Mouse (Mus musculus) 416B (cell line): Measurements from ENCODE around the gene Pcdh19.
A peak's percentile ranks its signal among the peaks of the same experiment; 100 is the strongest.
"Not testable (repeated sequence)": the region's sequence is repeated elsewhere in the genome, so short reads cannot be mapped to it uniquely, and the experiment has no call there.

Experiments used
- DNase-seq: peaks from one replicate; pipeline ENCODE4 v3.0.0; 2011; ENCODE audit warnings: low read depth

Pcdh19 gene

DNA sequence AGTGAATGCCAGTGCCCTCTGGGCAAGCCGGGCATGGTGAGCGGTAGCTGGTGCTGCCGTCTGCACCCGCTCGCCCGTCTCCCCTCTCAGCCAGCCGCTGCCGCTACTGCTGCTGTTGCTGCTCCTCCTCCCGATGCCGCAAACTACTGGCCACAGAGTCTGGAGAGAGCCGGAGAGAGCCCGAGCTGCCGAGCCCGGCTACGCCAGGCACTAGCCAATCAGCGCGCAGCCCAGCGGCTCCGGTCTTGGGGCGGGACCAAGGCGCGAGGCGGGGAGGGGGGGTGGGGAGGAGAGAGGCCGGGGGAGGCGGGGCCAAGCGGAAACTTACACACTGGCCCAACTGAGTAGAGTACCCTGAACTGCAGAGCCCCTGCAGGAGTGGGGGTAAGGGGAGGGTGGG lies at the start of gene Pcdh19:
TSS of gene Pcdh19 (minus strand) at position 148 of the 400 bp plus-strand sequence.
- no peak for DNase-seq

- no peak for DNase-seq
Observed at GRCm38 (mm10) chrX:133735871-133736270, 47.1 kb upstream of the Pcdh19 start.

DNA sequence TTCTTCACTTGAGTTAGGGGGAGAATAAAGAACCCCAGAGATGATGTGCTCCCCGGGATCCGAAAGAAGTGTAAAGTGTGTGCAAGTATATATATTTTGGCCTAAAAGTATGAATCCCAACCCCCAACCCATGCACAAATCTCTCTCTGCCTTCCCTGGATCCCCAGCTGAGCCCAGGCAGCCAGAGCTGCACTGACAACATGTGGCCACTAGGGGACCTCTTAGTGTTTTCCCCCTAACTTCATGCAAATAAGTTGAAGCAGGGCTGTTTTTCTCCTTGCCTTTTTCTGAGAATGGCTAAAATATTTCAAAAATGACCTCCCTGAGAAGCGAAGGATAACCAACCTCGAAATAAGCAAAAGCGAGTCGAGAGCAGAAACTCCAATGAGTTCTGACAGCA lies 46.2 kb upstream of the Pcdh19 start:
- peak; percentile 11 for DNase-seq

DNA sequence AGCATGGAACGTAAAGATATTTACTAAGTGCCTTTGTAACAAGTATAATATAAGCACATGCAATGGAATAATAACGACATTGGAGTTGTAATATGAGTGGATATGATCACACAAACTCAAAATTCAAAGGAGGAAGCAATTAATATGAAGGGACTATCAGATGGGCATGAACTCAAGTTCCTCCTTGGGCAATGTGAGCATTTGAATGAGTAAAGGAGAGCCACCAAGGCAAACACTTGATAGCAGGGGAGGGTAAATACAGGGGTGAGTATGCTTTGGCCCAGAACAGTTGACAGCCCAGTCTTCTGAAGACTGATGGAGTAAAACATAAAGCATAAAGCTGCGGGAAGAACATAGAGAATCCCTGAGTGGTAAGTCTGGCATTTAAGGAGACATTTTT lies 32.7 kb upstream of the Pcdh19 start:
- no peak for DNase-seq

DNA sequence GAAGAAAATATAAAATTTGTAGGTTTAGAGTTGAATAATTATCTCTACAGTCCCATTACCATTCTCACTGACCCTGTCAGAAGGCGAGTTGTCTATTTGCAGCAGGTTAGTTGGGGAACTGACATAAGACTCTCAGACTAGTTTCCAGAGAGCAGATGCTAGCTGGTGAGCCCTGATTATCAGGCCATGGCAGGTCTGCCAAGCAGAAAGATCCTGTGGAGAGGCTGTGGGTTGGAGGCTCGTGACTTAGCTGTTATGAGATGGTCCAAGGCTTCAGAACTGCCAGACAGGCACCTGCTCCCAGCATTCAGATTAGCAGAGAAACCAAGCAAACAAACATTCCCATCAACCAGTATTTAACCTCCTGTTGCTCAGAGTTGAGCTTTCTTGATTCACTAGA lies 21.8 kb upstream of the Pcdh19 start:
- no peak for DNase-seq

DNA sequence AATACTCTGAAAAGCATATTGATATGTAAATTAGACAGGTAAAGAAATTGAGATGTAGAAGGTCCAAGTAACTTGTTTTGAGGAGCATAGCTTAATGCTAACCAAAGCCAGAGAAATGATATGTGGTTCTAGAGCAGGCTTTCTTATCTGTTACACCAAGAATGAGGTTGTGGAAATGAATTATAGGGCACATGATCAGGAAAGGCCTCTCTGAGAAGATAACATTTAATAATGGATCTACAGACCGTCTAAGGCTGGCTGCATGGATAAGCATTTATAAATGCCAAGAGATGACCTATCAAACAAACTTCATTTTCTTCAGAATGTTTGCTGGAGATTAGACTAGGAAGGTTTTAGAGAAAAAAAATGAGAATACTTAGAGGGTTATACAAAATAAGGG lies 14.1 kb upstream of the Pcdh19 start:
- DNase-seq = no peak

DNA sequence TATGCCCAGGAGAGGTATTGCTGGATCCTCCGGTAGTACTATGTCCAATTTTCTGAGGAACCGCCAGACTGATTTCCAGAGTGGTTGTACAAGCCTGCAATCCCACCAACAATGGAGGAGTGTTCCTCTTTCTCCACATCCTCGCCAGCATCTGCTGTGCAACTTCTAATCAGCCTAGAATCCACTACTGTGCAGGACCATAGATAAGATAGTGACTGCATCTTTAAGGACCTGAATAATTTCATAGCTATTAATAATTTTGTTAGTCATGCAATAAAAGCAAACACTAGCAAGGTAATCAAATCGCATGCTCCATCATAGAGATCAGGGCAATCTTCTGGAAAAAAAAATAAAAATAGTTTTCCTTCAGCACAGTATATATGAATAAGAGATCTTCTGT lies 9.1 kb upstream of the Pcdh19 start:
- not testable (repeated sequence) for DNase-seq

- DNase-seq = no peak
Observed at GRCm38 (mm10) chrX:133696461-133696860, 7.7 kb upstream of the Pcdh19 start.

DNA sequence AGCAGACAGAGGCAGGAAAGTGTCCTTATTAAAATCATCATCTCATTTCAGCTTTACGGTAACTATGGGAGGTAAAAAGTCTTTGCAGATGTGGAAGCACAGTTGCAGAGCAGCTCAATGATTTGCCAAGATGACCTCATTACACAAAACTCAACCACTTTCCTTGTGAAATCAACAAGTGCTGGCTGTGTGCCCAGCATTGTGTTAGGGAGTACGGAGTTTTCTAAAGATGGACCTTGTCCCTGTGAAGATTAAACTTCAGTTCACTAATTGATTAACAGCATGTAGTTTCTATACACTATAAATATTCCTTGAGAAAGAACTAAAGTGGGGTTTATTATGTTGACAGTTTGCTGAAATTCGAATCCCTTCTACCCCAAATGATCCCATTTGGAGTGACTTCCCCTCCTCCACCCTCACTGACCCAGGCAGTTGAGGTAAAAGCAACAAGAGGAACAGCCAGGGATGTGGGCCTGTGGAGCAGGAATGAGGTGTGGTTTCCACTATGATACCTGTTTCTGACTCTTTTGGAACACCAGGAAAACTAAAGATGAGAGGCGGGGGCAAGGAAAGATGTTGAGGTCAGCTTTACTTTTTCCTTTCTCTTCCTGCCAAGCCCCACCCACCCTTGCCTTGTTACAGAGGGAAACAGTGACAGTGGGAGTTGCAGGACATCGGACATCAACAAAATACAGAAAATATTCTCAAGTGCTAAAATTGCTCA lies 4.4 kb upstream of the Pcdh19 start:
- peak; percentile 3 for DNase-seq

- DNase-seq = no peak
Observed at GRCm38 (mm10) chrX:133692392-133692790, 3.6 kb upstream of the Pcdh19 start.

DNA sequence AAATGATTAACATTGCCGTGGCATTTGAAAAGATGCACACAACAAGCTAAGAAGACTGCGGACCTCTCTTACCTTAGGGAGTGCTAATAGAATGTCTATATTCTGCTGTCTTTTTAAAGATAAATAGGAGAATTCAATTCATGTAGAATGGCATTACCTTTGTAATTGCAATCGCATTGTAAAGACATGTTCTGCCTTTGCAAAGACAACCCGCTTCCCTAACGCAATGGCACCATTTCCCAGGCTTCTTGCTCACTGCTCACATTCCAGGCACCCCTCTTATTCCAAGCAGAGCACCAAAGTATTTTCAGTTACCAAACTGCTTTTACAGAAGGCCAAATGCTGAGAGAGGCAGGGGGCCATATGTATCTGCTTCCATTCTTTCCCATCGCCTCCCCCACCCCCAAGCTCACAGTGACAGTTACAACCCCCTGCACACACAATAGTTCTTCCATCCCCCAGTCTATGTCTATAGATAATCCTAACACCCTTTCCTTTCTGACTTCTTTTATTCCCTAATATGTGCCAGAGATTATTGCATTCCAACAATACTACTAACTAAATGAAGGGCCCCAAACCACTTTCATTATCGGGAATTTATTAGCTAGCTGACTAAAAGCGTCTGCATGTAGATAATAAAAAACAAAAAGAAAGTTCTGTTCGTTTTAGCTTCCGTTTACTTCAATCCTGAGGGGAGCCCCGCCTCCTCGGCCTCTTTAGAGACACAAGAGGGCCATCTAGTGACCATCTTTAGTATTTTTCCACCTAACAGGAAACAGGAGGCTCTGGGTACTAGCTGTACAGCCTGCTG lies 3.0 kb upstream of the Pcdh19 start:
- peak; percentile 73 for DNase-seq

- DNase-seq = no peak
Observed at GRCm38 (mm10) chrX:133690822-133691221, 2.0 kb upstream of the Pcdh19 start.

DNA sequence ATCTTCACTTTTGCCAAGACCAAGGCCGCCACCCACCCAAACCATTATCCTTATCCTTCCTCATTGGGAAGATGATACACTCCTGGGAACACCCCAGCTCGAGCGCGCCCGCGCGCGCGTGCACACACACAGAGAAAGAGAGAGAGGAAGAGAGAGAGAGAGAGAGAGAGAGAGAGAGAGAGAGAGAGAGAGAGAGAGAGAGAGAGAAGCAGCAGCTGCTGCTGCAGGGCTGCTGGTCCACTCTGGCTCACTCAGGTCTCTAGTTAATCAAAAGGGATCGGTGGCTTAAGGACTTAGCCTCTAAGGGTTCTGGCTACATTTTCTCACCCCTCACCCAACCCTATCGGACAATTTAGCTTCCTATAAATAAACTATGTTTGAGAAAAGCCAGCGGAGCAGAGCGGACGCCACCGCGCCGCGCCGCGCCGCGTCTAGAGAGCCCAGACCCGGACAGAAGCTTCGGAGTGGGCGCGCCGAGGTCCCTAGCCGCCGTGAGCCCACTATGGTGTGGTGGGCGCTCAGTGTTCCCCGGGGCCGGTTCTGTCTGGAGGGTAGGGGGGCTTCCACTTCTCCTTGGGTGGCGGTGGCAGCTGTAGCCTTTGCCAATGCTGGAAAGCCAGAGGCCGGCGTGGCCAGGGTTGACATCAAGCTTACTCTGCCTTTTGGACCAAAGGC lies 926 bp upstream of the Pcdh19 start:
- no peak for DNase-seq

DNA sequence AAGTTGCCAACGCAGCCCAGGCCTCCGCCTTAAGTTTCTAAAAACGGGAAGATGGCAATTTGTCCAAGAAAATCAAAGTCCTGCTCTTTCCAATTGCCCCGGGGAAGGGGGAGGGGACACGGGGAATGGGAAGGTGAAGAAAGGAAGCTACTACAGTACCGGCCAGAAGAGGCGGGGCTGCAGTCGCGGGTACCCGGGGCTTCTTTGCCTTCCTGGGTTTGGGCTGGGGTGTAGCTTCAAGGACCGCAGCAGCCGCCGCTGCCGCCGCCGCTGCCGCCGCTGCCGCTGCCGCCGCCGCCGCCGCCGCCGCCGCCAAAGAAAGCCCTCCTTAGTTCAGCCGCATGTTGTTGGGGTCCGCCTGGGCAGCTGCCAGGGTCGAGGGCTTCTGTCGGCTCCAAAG lies 631 bp downstream of the Pcdh19 start:
- no peak for DNase-seq

GRCm38 (mm10) chrX:133687666-133688151 lies 1.1 kb downstream of the Pcdh19 start:
- no peak for DNase-seq

GRCm38 (mm10) chrX:133686533-133687311 lies 2.1 kb downstream of the Pcdh19 start:
- no peak for DNase-seq

DNA sequence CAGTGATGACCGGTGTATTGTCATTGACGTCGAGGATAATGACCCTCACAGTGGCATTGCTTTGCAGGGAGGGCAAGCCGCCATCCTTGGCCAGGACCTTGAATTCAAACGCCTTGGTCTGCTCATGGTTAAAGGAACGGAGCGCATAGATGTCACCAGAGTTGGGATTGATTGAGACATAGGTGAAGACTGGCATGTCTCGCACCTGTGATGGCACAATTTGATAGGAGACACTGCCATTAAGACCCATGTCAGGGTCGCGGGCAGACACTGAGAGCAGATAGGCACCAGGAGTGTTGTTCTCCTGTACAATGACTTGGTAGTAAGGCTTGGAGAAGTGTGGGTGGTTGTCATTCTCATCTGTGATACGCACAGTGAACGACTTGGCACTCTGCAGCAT lies 3.2 kb downstream of the Pcdh19 start:
- DNase-seq = no peak

GRCm38 (mm10) chrX:133683961-133684360 lies 4.8 kb downstream of the Pcdh19 start:
- no peak for DNase-seq

DNA sequence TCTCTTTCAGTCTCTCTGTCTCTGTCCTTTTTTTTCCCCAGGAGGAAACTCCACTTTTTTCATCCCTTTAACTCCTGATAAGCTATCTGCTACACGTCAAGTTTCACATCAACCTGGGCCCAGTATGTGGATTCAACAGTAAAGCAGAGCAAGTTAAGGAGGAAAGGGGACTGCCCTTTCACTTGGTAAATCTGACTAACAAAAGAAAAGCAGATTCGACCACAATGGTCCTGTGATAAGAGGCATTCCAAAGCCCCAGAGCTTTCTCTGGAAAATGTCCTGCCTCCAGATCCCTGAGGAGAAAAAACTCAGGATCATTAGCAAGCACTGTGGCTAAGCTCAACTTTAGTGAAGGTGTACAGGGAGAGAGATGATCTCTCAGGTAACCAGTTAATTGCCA lies 13.7 kb downstream of the Pcdh19 start:
- DNase-seq = no peak

- no peak for DNase-seq
Observed at GRCm38 (mm10) chrX:133673796-133674195, 15.0 kb downstream of the Pcdh19 start.

DNA sequence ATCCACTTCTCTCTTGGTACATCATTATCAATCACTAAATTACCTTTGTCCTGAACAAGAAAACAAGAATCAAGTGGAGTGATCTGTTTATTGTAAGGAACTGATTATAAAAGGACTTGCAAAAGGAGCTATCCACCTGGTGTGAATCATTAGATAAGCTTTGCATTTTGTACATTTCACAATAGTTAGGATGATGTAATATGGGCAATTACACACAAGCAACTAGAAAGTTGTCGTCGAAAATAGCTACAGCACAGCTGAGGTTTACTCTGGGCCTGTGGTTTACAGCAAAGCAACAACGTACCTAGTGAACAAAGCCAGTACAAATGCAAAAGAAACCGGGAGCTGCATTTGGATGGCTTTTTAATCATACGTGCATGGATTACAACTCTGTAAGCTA lies 28.7 kb downstream of the Pcdh19 start:
- peak; percentile 2 for DNase-seq
